Mouse (Mus musculus): ENCODE data around the gene Otogl. TPM values are rescaled to one million over a fixed set of nuclear protein-coding genes. Genes with fewer than 3 reads are reported as not detected.

Gene Otogl
- polyA plus RNA-seq, 1 experiment, result 0.10 TPM

- TF ChIP-seq CTCF (IDR thresholded peaks at IDR 0.05; ENCODE audit: extremely low read depth, insufficient read depth, low read length) (no peak), POLR2A (IDR thresholded peaks at IDR 0.05; ENCODE audit: extremely low read depth, insufficient read depth, low read length) (no peak)
- H3K27ac ChIP-seq (ENCODE audit: insufficient read depth, low read length), result no peak overlapping the region
- H3K4me1 ChIP-seq (ENCODE audit: control insufficient read depth, insufficient read depth, low read length), result no peaks in the 10 kb centered on the region
- H3K4me3 ChIP-seq (ENCODE audit: insufficient read depth, low read length), result no peak overlapping the region
These were observed 17.0 kb downstream of the Otogl start for GRCm38 (mm10) chr10:107894663-107895581.

GRCm38 (mm10) chr10:107890400-107890799 lies 21.5 kb downstream of the Otogl start:
- Histone ChIP-seq H3K4me3 (ENCODE audit: insufficient read depth, low read length) (no peak overlapping the region), H3K27ac (ENCODE audit: insufficient read depth, low read length) (no peak overlapping the region), H3K4me1 (ENCODE audit: control insufficient read depth, insufficient read depth, low read length) (no peaks in the 10 kb centered on the region)
- TF ChIP-seq CTCF (IDR thresholded peaks at IDR 0.05; ENCODE audit: extremely low read depth, insufficient read depth, low read length) (no peak), POLR2A (IDR thresholded peaks at IDR 0.05; ENCODE audit: extremely low read depth, insufficient read depth, low read length) (no peak)

DNA sequence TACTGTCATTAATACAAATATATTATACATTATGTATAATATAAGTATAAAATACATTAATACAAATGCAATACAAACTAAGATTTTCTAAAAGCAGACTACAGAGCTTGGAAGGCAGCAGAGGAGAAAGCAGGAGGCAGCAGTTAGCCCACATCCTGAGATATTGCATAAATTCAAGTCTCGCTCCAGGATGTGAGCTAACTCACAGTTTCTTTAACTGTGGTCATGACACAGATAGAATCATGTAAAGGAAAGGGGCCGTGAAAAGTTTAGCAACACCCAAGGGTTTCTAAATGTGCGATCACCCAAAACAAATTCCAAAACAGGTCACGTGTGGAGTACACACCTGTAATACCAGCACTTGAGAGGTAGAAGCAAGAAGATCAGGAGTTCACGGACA lies 39.4 kb downstream of the Otogl start:
- Histone ChIP-seq H3K4me1 (ENCODE audit: control insufficient read depth, insufficient read depth, low read length) (no peaks in the 10 kb centered on the region), H3K4me3 (ENCODE audit: insufficient read depth, low read length) (no peak overlapping the region), H3K27ac (ENCODE audit: insufficient read depth, low read length) (no peak overlapping the region)
- TF ChIP-seq POLR2A (IDR thresholded peaks at IDR 0.05; ENCODE audit: extremely low read depth, insufficient read depth, low read length) (no peak), CTCF (IDR thresholded peaks at IDR 0.05; ENCODE audit: extremely low read depth, insufficient read depth, low read length) (no peak)

- H3K27ac ChIP-seq (ENCODE audit: insufficient read depth, low read length), result no peak overlapping the region
- no peaks in the 10 kb centered on the region for H3K4me1 ChIP-seq (ENCODE audit: control insufficient read depth, insufficient read depth, low read length)
- H3K4me3 ChIP-seq (ENCODE audit: insufficient read depth, low read length), result no peak overlapping the region
- TF ChIP-seq CTCF (IDR thresholded peaks at IDR 0.05; ENCODE audit: extremely low read depth, insufficient read depth, low read length), result no peak
- TF ChIP-seq POLR2A (IDR thresholded peaks at IDR 0.05; ENCODE audit: extremely low read depth, insufficient read depth, low read length), result no peak
These were observed 39.8 kb downstream of the Otogl start for GRCm38 (mm10) chr10:107872109-107872508.

DNA sequence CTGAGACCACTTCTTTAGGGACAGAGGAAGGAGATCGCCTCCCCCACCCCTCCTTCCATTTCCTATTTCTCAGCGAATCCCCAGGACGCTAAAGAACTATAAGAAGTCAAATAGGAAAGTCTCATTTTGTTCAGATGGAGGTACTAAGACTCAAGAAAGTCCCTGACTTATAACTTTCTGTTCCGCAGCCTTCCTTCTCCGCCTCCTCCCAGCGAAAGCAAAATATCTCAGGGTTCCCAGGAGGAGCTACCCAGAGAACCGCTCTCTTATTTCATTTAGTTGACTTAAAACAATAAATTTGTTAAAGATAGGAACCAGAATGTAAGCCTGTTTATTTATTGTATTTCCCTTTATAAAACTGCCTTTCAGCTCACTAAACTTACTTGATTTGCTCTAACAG lies 41.4 kb downstream of the Otogl start:
- H3K27ac ChIP-seq (ENCODE audit: insufficient read depth, low read length), result no peak overlapping the region

GRCm38 (mm10) chr10:107868904-107869303 lies 43.0 kb downstream of the Otogl start:
- TF ChIP-seq POLR2A (IDR thresholded peaks at IDR 0.05; ENCODE audit: extremely low read depth, insufficient read depth, low read length), result no peak
- no peak for TF ChIP-seq CTCF (IDR thresholded peaks at IDR 0.05; ENCODE audit: extremely low read depth, insufficient read depth, low read length)
- H3K27ac ChIP-seq (ENCODE audit: insufficient read depth, low read length), result no peak overlapping the region
- H3K4me1 ChIP-seq (ENCODE audit: control insufficient read depth, insufficient read depth, low read length), result no peaks in the 10 kb centered on the region
- no peak overlapping the region for H3K4me3 ChIP-seq (ENCODE audit: insufficient read depth, low read length)

More for the DNA sequence above, 41.4 kb downstream of the Otogl start:
- no peak overlapping the region for H3K4me3 ChIP-seq (ENCODE audit: insufficient read depth, low read length)
- H3K4me1 ChIP-seq (ENCODE audit: control insufficient read depth, insufficient read depth, low read length), result no peaks in the 10 kb centered on the region
- TF ChIP-seq POLR2A (IDR thresholded peaks at IDR 0.05; ENCODE audit: extremely low read depth, insufficient read depth, low read length), result no peak

- H3K4me3 ChIP-seq (ENCODE audit: insufficient read depth, low read length), result no peak overlapping the region
- H3K27ac ChIP-seq (ENCODE audit: insufficient read depth, low read length), result no peak overlapping the region
- TF ChIP-seq CTCF (IDR thresholded peaks at IDR 0.05; ENCODE audit: extremely low read depth, insufficient read depth, low read length) (no peak), POLR2A (IDR thresholded peaks at IDR 0.05; ENCODE audit: extremely low read depth, insufficient read depth, low read length) (no peak)
- H3K4me1 ChIP-seq (ENCODE audit: control insufficient read depth, insufficient read depth, low read length), result no peaks in the 10 kb centered on the region
These were observed 44.5 kb downstream of the Otogl start for GRCm38 (mm10) chr10:107867414-107867813.

DNA sequence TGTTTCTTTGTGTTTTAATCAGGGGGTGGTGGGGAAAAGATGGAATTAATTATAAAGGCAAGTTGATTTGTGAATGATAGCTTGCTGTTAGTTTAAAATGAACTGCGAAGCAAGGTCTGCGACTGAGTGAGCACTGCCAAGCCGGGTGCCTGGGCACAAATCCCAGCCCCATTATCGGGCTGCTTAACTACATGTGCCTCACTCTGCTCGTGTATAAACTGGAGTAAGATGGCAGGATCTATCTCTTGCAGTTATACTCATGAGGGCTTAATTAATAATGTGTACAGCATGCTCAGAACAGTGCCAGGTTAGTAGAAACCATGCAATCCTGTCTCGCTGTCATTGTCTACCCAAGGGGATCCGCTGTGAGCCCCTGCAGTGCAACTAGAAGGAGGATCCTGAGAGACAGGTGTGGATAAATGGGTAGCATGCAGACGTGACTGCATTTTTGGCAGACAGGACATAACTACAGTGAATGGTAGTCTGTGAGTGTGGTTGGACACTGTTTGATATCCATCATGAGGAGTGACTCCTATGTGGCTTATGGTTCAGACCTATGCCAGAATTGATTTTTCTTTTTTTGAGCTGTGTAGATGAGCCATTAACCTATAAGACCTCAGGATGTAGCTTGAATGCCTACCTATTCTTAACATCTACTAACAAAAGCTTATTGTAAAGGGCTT lies 51.6 kb downstream of the Otogl start:
- Histone ChIP-seq H3K4me1 (ENCODE audit: control insufficient read depth, insufficient read depth, low read length) (no peaks in the 10 kb centered on the region), H3K27ac (ENCODE audit: insufficient read depth, low read length) (no peak overlapping the region), H3K4me3 (ENCODE audit: insufficient read depth, low read length) (no peak overlapping the region)
- no peak for TF ChIP-seq CTCF (IDR thresholded peaks at IDR 0.05; ENCODE audit: extremely low read depth, insufficient read depth, low read length)
- TF ChIP-seq POLR2A (IDR thresholded peaks at IDR 0.05; ENCODE audit: extremely low read depth, insufficient read depth, low read length), result no peak

DNA sequence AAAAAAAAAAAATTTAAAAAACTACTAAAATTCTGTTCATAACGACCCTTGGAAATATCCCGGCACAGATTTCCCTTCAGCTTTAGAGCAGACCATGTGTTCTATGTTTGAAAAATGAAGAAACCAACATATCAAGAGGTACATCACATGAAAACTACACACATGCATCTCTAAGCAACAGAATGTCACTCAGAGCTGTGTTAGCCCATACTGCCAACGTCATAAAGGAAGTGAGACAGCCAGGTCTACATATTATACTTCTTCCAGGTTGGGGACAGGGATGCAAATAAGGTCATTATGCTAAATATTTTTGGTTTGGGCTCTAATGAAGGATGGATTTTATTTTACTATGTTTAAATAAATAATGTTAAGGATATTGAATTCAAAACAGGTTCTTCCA lies 52.7 kb downstream of the Otogl start:
- TF ChIP-seq POLR2A (IDR thresholded peaks at IDR 0.05; ENCODE audit: extremely low read depth, insufficient read depth, low read length) (no peak), CTCF (IDR thresholded peaks at IDR 0.05; ENCODE audit: extremely low read depth, insufficient read depth, low read length) (no peak)

DNA sequence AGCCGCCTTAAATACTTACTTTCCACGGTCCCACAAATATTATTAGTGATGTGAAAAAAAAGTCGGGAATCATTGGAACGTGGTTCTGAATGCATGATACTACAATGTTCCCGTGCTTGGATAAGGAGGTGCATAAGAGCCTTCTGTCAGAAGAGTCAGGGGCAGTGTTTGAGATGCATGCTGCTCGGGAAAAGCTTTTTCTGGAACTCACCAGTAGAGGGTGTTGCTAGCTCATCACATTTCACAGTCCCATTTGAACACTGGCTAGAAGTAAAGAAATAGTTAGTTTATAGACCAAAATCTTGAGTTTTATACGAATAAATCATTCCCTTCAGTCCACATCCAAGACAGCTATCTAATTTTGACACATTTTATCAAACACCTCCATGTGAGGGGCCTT lies 53.2 kb downstream of the Otogl start:
- H3K27ac ChIP-seq (ENCODE audit: insufficient read depth, low read length), result no peak overlapping the region
- H3K4me3 ChIP-seq (ENCODE audit: insufficient read depth, low read length), result no peak overlapping the region
- no peaks in the 10 kb centered on the region for H3K4me1 ChIP-seq (ENCODE audit: control insufficient read depth, insufficient read depth, low read length)
- peak; percentile 76 for TF ChIP-seq CTCF (IDR thresholded peaks at IDR 0.05; ENCODE audit: extremely low read depth, insufficient read depth, low read length)
- TF ChIP-seq POLR2A (IDR thresholded peaks at IDR 0.05; ENCODE audit: extremely low read depth, insufficient read depth, low read length), result no peak

More for the DNA sequence above, 52.7 kb downstream of the Otogl start:
- Histone ChIP-seq H3K4me1 (ENCODE audit: control insufficient read depth, insufficient read depth, low read length) (no peaks in the 10 kb centered on the region), H3K27ac (ENCODE audit: insufficient read depth, low read length) (no peak overlapping the region), H3K4me3 (ENCODE audit: insufficient read depth, low read length) (no peak overlapping the region)

Data from cortical plate, adult 2 months (tissue).